Mouse (Mus musculus) CD8-positive naive resting alpha-beta T cell, adult 2 months (primary cell): Measurements from ENCODE around the gene Nlgn3.
"Not testable (repeated sequence)": the region's sequence is repeated elsewhere in the genome, so short reads cannot be mapped to it uniquely, and the experiment has no call there.

ENCODE experiments used
- DNase-seq, 2 experiments: peaks; one replicate each; pipeline ENCODE4 v3.0.0; 2022; ENCODE audit warnings: low read depth in 2 of 2, low spot score in 2 of 2

Gene Nlgn3

DNA sequence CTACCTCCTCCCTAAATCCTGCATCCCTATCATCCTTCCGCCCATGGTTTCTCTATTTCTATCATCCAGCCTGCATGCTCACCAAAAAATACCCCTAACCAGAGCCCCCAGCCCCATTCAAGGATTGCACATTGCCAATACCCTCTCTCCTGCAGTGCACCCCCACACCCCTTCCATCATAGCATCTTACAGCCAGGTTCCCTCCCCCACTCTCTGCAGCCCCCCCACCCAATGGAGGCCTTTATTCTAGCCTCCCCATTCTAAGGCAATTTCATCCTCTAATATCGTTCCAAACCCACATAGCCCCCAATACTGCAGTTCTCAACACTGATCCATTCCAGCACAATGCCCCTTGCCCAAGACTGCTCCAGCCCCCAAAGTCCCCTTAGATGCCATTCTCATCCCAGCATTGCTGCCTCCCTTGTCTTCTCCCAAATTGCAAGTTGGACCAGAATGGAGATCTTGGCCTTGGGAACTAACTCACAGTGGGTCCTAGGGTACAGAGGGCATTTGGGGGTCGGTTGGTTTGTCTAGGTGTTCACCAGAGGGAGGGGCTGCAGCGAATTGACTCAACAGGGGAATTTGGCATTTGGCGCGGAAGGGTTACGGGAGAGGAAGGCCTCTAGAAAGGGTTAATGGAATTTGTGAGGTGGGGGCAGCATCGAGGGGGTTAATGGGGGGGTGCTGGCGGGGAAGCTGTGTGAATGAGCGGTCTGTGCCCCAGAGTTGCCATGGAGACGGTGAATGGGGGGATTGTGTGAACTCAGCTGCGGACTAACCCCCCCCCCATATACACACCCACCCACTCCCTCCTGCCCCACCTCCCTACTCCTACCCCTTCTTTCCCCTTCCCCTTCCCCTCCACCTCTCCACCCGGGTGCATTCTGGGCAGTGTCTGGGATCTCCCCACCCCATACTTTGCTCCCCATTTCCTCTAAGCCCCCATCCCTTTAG, 782 bp downstream of the Nlgn3 start:
- no peak for DNase-seq

DNA sequence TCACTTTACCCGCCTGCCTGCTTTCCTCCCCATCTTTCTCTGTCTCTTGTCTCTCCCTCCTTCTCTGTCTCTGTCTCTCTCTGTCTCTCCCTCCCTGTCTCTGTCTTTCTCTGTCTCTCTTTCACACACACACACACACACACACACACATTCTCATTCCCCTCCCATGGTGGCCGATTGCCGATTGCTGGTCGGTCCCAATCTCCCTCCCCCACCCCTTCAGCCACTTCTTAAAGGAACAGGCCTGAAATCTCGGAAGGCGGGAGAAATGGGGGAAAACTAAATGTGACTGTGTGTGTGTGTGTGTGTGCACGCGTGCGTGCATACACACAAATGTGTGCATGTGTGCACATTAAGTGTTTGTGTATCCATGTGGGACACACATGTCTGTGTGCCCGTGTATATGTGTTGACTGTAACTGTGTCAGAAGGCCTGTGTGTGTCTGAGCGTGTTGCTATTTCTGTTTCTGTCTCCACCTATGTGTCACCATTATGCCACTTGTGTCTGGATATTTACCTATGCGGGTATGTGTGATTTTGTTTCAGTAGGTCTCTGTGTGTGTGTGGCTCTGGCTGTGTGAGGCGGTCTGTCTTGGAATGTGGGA, 1.6 kb downstream of the Nlgn3 start:
- DNase-seq = no peak

DNA sequence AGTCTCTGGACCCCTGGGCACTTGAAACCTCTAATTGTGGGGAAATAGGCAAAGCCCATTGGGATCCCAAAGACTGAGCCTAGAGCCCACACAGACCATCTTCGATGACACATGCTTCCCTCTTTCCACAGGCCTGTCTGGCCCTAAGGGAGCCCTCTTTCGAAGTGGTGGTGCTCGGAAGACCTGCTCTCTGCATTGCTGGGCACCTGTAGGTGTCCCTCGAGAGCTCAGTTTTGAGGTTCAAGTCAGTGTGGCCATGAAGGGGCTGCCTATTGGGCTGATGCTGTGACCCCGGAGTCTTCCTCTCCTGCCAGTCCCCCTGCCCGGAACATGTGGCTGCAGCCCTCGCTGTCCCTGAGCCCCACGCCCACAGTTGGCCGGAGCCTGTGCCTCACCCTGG, 2.7 kb downstream of the Nlgn3 start:
- no peak for DNase-seq

DNA sequence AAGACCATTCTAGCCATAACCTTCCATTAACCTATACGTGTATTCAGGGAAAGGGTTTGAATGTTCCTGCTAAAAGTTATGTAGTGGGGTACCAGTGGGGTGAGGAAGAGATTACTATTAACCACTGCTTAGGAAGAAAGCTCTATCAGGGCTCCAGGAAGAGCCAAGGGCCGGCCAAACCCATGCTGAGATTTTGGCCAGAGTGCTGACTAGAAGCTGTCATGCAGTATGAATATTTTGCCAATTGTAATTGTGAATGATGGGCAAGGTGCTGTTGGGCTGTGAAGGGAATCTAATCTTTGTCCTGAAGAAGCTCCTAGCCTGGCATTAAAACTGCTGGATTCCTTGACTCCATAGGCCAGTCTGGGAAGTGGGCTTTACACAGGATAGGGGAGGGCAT, 5.7 kb downstream of the Nlgn3 start:
- no peak for DNase-seq

DNA sequence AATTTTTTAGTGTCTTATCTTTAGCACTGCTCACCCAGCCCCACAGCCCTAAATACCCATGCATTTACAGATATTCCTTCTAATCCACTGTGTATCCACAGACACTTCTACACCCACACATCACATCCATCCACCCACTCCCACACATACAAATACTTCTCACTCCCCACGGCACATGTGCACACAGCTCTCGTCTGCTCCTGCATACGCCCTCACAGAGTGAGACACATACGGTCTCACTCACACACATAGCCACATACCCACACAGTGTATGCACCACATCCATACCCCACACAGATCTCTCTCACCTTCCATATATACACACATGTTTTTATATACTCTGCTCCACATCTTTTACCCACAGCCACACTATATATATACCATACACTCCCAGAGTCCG, 10.3 kb downstream of the Nlgn3 start:
- DNase-seq = no peak

DNA sequence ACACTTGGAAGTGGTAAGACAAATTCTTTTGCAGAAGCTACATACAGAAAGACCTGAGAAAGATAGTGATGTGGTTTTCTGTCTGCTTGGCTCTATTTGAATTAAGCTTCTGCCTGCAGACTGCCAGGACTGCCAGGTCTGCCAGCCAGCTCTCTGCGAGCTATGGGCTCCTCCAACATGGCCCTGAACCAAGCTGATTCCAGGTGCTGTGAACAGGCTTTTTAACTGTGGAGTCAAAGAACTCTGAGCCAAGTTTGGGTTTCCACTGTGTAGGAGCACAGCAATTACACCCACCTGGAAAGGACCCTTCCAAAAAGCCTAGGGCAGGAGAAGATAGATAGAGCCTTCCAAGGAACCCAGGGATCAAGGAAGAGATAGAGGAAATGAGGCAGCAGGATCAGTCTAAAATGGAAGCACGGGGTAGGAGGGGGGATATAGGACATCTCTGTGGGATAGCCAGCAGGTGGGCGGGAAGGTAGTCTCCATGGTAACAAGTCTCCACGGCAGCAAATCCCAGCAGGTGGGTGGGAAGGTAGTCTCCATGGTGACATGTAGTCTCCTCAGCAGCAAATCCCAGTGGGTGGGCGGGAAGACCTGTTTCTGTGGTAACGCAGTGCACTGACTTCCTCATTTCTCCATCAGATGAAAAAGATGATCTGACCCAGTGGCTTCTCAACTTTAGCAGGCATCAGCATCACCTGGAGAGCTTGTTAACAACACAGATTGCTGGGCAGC, 14.8 kb downstream of the Nlgn3 start:
- DNase-seq = no peak

DNA sequence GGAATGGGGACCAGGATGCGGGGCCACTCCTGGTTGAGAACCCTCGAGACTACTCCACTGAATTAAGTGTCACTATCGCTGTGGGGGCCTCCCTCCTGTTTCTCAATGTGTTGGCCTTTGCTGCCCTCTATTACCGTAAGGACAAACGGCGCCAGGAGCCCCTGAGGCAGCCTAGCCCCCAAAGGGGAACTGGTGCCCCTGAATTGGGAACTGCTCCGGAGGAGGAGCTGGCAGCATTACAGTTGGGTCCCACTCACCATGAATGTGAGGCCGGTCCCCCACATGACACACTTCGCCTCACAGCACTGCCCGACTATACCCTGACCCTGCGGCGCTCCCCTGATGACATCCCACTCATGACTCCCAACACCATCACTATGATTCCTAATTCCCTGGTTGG, 20.8 kb downstream of the Nlgn3 start:
- no peak for DNase-seq

DNA sequence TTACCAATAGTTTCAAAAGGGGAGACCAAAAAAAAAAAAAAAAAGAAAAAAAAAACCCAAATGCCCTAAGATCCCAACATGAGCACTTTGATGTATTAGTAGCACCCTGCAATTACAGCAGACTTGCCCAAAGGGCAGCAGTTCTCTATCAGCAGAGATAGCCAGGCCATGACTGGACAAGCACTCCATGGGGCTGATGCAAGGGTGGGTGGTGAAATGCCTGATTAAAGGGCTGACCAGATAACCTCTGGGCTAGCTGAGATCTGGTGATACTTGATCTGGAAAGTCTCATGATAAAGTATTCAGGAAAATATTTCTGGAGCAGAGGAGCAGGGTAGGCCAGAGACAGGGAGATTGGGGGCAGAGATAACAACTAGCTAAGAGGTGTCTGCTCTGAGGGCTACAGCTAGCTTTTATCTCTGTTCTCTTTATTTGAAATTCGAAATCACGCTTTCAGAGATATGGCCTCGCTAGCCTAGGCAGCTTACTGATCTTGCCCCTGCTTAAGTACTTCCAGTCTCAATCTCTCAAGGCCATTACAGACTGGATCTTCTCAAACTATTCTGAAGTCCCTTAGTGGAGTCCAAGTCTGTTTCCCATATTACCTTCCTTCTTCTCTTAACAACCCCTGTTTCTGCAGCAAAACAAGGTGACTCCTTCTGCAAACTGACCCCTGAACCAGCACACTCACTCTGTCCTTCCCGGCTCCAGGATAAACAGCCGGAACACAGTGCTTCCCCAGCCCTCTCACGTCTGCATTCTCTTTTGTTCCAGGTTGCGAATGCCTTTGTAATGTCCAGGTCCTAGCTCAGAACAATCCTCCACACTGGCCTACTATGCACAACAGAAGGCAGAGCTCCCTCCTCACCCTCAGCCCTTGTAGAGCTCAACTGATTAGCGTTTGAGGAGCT, 27.3 kb downstream of the Nlgn3 start:
- DNase-seq = no peak

DNA sequence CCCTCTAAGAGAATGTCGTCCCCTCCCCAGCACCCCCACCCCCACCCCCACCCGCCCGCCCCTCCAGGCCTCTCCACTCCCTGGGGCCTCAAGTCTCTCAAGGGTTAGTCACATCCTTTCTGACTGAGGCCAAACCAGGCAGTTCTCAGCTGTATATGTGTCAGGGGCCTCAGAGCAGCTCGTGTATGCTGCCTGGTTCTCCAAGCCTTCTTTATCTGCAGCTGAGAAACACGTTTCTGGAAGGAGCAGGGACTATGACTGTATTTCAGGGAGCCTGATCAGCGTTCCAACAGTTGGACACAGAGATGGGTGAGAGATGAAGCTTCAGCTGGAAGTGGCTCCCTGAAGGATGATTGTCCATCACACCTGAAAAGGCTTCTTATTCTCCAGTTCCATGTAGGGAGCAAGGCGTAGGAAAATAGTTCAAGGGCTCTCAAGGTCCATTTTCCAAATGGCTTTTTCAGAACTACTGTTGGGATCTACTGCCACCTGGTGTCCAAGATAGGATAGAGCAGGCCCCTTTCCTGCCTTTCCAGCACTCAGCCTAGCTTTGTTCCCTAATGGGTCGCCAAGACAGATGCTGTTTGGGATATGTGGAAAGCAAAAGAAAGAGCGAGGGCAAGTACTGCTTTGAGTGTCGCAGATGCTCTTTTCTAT, 30.5 kb downstream of the Nlgn3 start:
- peak; percentile 9 to 27 for DNase-seq

DNA sequence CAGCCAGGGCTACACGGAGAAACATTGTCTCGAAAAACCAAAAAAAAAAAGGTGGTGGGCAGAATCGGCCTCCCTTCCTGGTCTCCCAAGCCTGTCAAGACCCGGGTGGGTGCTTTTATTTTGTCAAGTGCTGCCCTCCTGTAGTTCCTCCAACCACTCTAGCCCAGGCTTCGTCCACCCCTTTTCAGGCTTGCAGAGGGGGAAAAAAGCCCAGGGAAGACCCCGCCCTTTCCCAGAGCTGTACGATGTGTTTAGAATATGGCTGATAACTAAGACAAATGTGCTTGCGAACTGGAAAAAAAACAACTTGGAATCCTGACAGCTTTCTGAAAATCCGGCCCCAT, 33.0 kb downstream of the Nlgn3 start:
- no peak for DNase-seq

DNA sequence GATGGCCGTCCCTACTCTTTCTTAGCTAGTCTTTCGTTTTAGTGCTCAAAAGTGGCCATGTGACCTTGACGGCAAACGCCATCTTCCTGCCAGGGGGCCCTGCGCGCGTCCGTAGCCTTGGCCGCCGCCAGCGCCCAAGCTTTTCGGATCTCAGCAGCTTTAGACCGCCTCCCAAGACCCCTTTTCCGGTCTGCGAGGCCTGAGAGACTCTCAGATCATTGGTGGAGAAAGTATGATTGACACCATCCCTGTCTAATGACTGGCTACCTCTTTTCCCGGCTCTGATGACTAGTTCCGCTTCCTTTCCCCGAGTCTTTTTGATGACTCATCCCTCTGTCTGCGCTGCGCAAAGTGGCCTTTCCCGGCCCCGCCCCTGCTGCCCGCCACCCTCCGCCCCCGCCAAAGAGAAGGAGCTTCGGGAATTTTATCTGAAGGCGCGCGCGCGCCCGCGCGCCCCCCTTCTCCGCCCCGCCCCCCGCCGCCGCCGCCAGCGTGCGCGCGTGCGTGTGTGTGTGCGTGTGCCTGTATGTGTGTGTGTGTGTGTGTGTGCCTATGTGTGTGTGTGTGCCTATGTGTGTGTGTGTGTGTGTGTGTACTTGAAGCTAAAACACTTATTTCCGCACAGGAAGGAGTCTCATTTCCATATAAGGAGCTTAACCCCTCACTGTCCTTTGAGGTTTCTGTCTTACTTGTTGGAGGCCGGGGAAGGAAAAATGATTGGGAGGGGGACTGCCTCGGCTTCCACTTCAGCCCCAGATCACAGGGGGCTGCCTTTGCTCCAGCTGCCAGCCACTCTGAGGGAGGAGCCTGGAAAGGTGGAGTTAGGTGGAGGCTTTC, 33.6 kb downstream of the Nlgn3 start:
- peak; percentile 72 to 75 for DNase-seq

DNA sequence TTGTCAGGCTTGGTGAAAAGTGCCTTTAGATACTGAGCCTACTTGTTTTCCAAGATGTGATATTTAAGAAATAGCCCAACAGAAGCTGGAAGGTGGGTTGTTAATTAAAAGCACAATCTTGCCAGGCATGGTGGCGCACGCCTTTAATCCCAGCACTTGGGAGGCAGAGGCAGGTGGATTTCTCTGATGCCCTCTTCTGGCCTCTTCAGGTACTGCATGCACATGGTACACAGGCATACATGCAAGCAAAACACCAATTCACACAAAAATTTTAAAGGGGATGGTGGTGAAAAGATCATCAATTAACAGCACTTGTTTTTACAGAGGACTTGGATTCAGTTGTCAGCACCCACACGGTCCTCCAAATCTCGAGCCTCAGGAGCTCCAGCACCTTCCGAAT, 35.6 kb downstream of the Nlgn3 start:
- peak; percentile 11 to 26 for DNase-seq

DNA sequence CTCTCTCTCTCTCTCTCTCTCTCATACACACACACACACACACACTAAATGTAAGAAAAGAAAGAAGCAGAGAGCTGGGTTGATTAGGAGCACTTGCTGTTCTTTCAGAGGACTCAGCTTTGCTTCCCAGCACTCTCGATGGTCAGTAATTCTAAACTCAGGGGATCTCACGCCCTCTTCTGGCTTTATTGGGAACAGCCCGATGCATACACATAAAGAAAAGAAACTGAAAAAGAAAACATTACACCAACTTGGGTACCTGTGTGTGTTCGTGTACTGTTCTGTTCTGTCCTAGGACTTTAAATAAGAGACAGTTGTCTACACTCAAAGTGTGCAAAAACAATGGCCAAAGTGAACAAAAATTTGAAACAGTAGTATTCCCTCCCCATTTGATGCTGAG, 39.7 kb downstream of the Nlgn3 start:
- DNase-seq = no peak

DNA sequence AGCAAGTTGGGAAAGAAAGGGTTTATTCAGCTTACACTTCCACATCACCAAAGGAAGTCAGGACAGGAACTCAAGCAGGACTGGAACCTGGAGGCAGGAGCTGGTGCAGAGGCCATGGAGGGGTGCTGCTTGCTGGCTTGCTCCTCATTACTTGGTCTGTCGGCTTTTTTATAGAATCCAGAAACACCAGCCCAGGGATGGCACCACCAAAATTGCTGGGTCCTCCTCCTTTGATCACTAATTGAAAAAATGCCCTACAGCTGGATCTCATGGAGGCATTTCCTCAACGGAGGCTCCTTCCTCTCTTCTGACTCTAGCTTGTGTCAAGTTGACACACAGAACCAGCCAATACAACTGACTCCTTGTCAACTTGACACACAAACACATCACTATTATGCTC, 43.9 kb downstream of the Nlgn3 start:
- DNase-seq = not testable (repeated sequence)

DNA sequence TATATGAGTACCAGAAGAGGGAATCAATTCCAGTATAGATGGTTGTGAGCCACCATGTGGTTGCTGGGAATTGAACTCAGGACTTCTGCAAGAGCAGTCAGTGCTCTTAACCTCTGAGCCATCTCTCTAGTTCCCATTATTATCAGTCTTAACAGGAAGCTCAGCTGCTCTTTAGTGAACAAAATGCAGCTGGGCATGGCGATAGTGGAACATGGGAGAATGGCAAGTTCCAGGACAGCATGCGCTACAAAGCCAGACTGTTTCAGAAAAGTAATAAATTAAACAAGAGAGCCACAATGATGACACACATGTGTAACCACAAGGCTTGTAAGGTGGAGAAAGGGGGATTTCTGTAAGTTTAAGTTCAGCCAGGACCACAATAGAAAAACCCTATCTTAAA, 46.5 kb downstream of the Nlgn3 start:
- no peak for DNase-seq

DNA sequence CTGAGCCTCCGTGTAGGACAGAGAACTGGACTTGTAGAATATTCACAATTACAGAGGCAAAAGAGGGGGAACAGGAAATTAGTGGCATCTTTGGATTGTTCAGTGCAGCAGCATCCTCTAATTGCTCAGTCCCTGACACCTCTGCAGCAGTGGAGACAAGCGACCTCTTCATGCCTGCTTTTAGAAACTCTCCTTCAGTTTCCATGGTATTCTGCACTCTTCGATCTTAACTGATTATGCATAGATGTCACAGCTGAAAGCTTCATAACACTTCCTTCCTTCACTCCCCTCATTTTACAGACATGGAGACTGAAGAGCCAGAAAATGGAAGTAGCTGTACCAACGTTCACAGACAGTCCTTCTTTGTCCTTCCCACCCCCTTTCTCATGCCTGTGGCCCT, 47.5 kb downstream of the Nlgn3 start:
- no peak for DNase-seq

DNA sequence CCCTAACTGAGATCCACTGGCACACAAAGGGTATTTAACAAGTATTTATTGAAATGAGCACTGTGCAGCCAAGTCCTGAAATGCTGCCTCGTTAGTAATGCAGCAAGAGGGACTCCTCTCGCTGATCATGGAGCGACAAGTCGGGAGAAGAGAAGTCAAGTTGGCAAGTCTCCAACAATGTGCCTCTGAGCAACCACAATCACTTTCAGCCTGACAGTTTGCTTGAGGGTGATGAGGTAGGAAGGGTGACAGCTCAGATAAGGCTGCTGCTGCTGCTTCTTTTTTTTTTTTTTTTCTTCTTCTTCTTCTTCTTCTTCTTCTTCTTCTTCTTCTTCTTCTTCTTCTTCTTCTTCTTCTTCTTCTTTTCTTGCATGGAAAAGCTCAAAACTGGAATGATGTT, 52.2 kb downstream of the Nlgn3 start:
- DNase-seq = no peak

DNA sequence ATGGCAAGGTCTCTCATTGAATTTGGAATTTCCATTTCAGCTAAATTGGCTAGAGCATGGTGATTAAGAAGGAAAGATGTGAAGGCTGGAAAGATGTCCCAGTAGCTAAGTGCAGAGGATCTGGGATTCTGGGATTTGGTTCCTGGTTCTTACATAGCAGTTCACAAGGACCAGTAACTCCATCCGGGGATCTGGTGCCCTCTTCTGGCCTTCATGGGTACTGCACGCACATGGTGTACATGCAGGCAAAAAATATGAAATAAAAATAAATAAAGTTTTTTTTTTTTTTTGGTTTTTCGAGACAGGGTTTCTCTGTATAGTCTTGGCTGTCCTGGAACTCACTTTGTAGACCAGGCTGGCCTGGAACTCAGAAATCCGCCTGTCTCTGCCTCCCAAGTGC, 59.9 kb downstream of the Nlgn3 start:
- DNase-seq = not testable (repeated sequence)

DNA sequence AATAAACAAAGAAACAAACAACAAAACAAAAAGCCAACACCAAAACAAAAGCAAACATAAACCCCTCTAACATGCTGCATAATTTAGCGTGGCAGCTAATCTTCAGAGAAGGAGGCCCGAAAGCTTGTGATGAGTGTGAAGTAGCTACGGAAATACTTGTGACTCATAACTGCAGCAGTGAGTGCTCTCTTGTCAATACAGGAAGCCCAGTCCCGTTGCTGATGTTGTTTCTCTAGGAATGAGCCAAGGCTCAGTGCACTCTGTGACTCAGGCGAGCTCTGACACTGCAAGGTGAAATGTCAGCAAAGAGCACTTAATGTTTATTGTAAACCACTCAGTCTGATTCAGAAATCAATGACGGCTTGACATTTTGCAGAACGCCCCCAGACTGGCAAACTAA, 70.0 kb downstream of the Nlgn3 start:
- DNase-seq = no peak

DNA sequence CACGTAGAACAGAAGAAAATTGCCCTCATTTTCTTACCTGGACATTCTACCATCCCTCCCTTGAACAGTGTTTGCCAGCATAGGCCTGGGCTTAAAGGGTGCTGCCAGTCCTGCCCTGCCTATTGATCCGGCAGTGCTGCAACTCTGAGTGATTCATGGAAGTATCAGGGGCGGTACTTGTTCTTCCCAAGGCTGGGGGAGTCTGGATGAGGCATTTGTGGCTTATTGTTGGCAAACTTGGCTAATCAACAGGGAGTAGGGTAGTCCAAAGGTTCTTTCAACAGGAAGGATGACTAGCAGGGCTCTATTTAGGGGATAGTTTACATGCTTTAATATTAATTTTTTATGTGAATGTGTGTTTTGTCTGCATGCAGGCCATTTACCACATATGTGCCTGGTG, 71.6 kb downstream of the Nlgn3 start:
- DNase-seq = no peak
